Mouse (Mus musculus) thymus, adult 2 months (tissue): ENCODE measurements around the gene Dok5.

Experiments
- CTCF ChIP-seq: fragments of 200-500 bp; IDR thresholded peaks from 2 replicates; pipeline ENCODE4 v1.5.1; 2012; ENCODE audit warnings: mild to moderate bottlenecking, control low read depth, low read length, moderate library complexity, borderline replicate concordance; ENCODE audit not compliant: control insufficient read depth, poor library complexity, insufficient read depth; ENCODE audit errors: extremely low read depth
- POLR2A ChIP-seq: fragments of 200-500 bp; IDR thresholded peaks from 2 replicates; pipeline ENCODE4 v1.6.1; 2012; ENCODE audit warnings: mild to moderate bottlenecking, low read length, control low read depth, moderate library complexity; ENCODE audit not compliant: control insufficient read depth, poor library complexity, insufficient read depth; ENCODE audit errors: extremely low read depth

DNA sequence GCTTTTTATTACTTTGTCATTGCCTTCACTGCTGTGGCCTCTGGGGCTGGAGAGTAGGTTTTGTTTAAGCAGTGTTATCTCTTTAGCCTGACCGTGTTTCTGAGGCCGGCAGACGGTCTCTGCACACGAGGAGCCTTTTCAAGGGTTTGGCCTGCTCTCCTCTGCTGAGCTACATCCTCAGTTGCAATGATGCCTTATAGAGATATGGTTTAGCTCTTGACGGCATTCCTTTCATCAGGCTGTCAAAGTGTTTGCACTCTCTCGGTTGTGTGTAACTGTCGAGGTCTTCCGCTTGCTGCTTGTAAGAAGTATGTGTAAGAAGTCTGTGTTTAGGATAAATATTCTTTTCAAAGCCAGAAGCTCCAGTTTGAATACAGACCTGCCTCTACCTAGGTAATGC, 84.7 kb downstream of the Dok5 start:
- TF ChIP-seq CTCF (no peak), POLR2A (no peak)
